Mouse (Mus musculus) midbrain, embryonic 14.5 days (tissue): ENCODE data around the gene Coro2a. TPM values are rescaled to one million over a fixed set of nuclear protein-coding genes. Genes with fewer than 3 reads are reported as not detected.

Source experiments
- ATAC-seq: fragments of 200-750 bp; cut with Nextera tagmentation; 2 replicates; pipeline ENCODE4 v1.8.0; 2017; ENCODE audit warnings: moderate number of reproducible peaks, moderate library complexity; ENCODE audit not compliant: low FRiP score, low TSS enrichment
- DNase-seq: peaks from one replicate; pipeline ENCODE4 v3.0.0-alpha.2; 2015
- H3K27ac ChIP-seq: fragments of 300-500 bp; sonication (generic); replicated peaks from 2 replicates; pipeline ENCODE4 v1.5.1; 2014; ENCODE audit warnings: mild to moderate bottlenecking, low read depth, low read length, moderate library complexity
- H3K27me3 ChIP-seq: fragments of 300-500 bp; sonication (generic); 2 replicates; pipeline ENCODE4 v1.6.1; 2014; ENCODE audit warnings: low read length, control low read depth, mixed read lengths; ENCODE audit not compliant: control insufficient read depth, insufficient read depth
- H3K36me3 ChIP-seq: fragments of 300-500 bp; sonication (generic); 2 replicates; pipeline ENCODE4 v1.6.1; 2014; ENCODE audit warnings: low read length, control low read depth; ENCODE audit not compliant: control insufficient read depth, insufficient read depth
- H3K4me1 ChIP-seq: fragments of 300-500 bp; sonication (generic); 2 replicates; pipeline ENCODE4 v1.6.1; 2014; ENCODE audit warnings: mild to moderate bottlenecking, antibody characterized with exemption, low read length, control low read depth; ENCODE audit not compliant: control insufficient read depth, insufficient read depth
- H3K4me2 ChIP-seq: fragments of 300-500 bp; sonication (generic); 2 replicates; pipeline ENCODE4 v1.6.1; 2014; ENCODE audit warnings: mild to moderate bottlenecking, low read length, moderate library complexity
- H3K4me3 ChIP-seq: fragments of 300-500 bp; sonication (generic); replicated peaks from 2 replicates; pipeline ENCODE4 v1.5.1; 2014; ENCODE audit warnings: low read depth, low read length
- H3K9ac ChIP-seq: fragments of 300-500 bp; sonication (generic); replicated peaks from 2 replicates; pipeline ENCODE4 v1.6.1; 2014; ENCODE audit warnings: mild to moderate bottlenecking, low read length, moderate library complexity
- H3K9me3 ChIP-seq: fragments of 300-500 bp; sonication (generic); 2 replicates; pipeline ENCODE4 v1.6.1; 2016; ENCODE audit warnings: low read length, control low read depth, mixed read lengths; ENCODE audit not compliant: control insufficient read depth
- WGBS: fragments of 180-500 bp; shearing (Covaris S2); extraction: QIAGEN DNeasy Blood & Tissue Kit; methylation state at CpG from one replicate; pipeline ENCODE4 v1.1.7; 2014; 5-methylcytosine and 5-hydroxymethylcytosine counted together
- polyA plus RNA-seq: library from polyadenylated mRNA; unstranded; fragments of >200 nt; fragmentation: Nextera tagmentation; extraction: Ambion mirVana; gene quantifications from 2 replicates; pipeline ENCODE4 v1.2.1, GENCODE M21; 2014

Gene Coro2a
- polyA plus RNA-seq, 1 experiment from 2014 or later = 5.4 TPM

- Histone ChIP-seq H3K9me3 (no peaks in the 10 kb centered on the region), H3K27ac (no peak overlapping the region), H3K4me1 (no peaks in the 10 kb centered on the region), H3K27me3 (no peaks in the 10 kb centered on the region), H3K4me2 (no peak overlapping the region), H3K4me3 (no peak overlapping the region), H3K36me3 (no peaks in the 10 kb centered on the region), H3K9ac (no peak overlapping the region)
- ATAC-seq = no peak
- WGBS = 95% methylated on average over 5 of the region's 5 CpGs
- DNase-seq = no peak
Observed at GRCm38 (mm10) chr4:46594131-46594530, 7.9 kb downstream of the Coro2a start.

- Histone ChIP-seq H3K27ac (no peak overlapping the region), H3K27me3 (no peaks in the 10 kb centered on the region), H3K36me3 (no peaks in the 10 kb centered on the region), H3K4me2 (no peak overlapping the region), H3K4me1 (no peaks in the 10 kb centered on the region), H3K9ac (no peak overlapping the region), H3K9me3 (no peaks in the 10 kb centered on the region), H3K4me3 (no peak overlapping the region)
- ATAC-seq = no peak
- DNase-seq = no peak
- 51% methylated on average over 6 of the region's 6 CpGs for WGBS
Observed at GRCm38 (mm10) chr4:46593472-46593871, 8.5 kb downstream of the Coro2a start.

GRCm38 (mm10) chr4:46591833-46592520, 10.0 kb downstream of the Coro2a start:
- no peak overlapping the region for H3K4me2 ChIP-seq
- ATAC-seq = no peak
- H3K9ac ChIP-seq = no peak overlapping the region
- H3K27ac ChIP-seq = no peak overlapping the region
- H3K9me3 ChIP-seq = no peaks in the 10 kb centered on the region
- WGBS = 90% methylated on average over 9 of the region's 9 CpGs
- no peak overlapping the region for H3K4me3 ChIP-seq
- no peaks in the 10 kb centered on the region for H3K27me3 ChIP-seq
- no peaks in the 10 kb centered on the region for H3K36me3 ChIP-seq
- H3K4me1 ChIP-seq = no peaks in the 10 kb centered on the region
- no peak for DNase-seq

GRCm38 (mm10) chr4:46590810-46591209, 11.2 kb downstream of the Coro2a start:
- no peaks in the 10 kb centered on the region for H3K27me3 ChIP-seq
- no peaks in the 10 kb centered on the region for H3K36me3 ChIP-seq
- H3K4me1 ChIP-seq = no peaks in the 10 kb centered on the region
- H3K27ac ChIP-seq = no peak overlapping the region
- H3K4me3 ChIP-seq = no peak overlapping the region
- no peak overlapping the region for H3K4me2 ChIP-seq
- ATAC-seq (no peak), DNase-seq (no peak)
- WGBS = 71% methylated on average over 4 of the region's 4 CpGs
- no peak overlapping the region for H3K9ac ChIP-seq
- H3K9me3 ChIP-seq = no peaks in the 10 kb centered on the region

- no peak for ATAC-seq
- DNase-seq = no peak
Observed at GRCm38 (mm10) chr4:46589946-46590684, 11.9 kb downstream of the Coro2a start.

GRCm38 (mm10) chr4:46589151-46589550, 12.9 kb downstream of the Coro2a start:
- DNase-seq = no peak
- no peaks in the 10 kb centered on the region for H3K27me3 ChIP-seq
- 89% methylated on average over 8 of the region's 8 CpGs for WGBS
- no peak for ATAC-seq
- H3K4me1 ChIP-seq = no peaks in the 10 kb centered on the region
- H3K9ac ChIP-seq = no peak overlapping the region
- H3K4me3 ChIP-seq = no peak overlapping the region
- no peak overlapping the region for H3K4me2 ChIP-seq
- no peak overlapping the region for H3K27ac ChIP-seq
- H3K36me3 ChIP-seq = no peaks in the 10 kb centered on the region
- no peaks in the 10 kb centered on the region for H3K9me3 ChIP-seq

More at GRCm38 (mm10) chr4:46589946-46590684, 11.9 kb downstream of the Coro2a start:
- no peak overlapping the region for H3K4me2 ChIP-seq
- no peaks in the 10 kb centered on the region for H3K36me3 ChIP-seq
- H3K9me3 ChIP-seq = no peaks in the 10 kb centered on the region
- no peaks in the 10 kb centered on the region for H3K4me1 ChIP-seq
- no peak overlapping the region for H3K4me3 ChIP-seq
- no peaks in the 10 kb centered on the region for H3K27me3 ChIP-seq
- no peak overlapping the region for H3K27ac ChIP-seq
- H3K9ac ChIP-seq = no peak overlapping the region
- 64% methylated on average over 5 of the region's 5 CpGs for WGBS

- Histone ChIP-seq H3K9me3 (0 out of 2 replicates have a peak, but pooled peaks cover 2% of the 10 kb centered on the region), H3K4me1 (no peaks in the 10 kb centered on the region), H3K36me3 (no peaks in the 10 kb centered on the region), H3K27ac (no peak overlapping the region), H3K27me3 (no peaks in the 10 kb centered on the region), H3K4me3 (no peak overlapping the region), H3K9ac (no peak overlapping the region), H3K4me2 (no peak overlapping the region)
- DNase-seq (no peak), ATAC-seq (no peak)
- 53% methylated on average over 4 of the region's 4 CpGs for WGBS
Observed at GRCm38 (mm10) chr4:46586473-46586872, 15.5 kb downstream of the Coro2a start.

- Histone ChIP-seq H3K9ac (no peak overlapping the region), H3K4me3 (no peak overlapping the region), H3K27me3 (no peaks in the 10 kb centered on the region), H3K36me3 (no peaks in the 10 kb centered on the region), H3K4me1 (no peaks in the 10 kb centered on the region), H3K9me3 (peaks cover 3% of the 10 kb centered on the region; the same call in 1 of the 2 replicates), H3K4me2 (no peak overlapping the region), H3K27ac (no peak overlapping the region)
- no peak for ATAC-seq
- no peak for DNase-seq
- 82% methylated on average over 8 of the region's 8 CpGs for WGBS
Observed at GRCm38 (mm10) chr4:46585811-46586190, 16.2 kb downstream of the Coro2a start.
